Mouse (Mus musculus): ENCODE measurements around the gene Rnf126. TPM values are rescaled to one million over a fixed set of nuclear protein-coding genes. Genes with fewer than 3 reads are reported as not detected.
"Not testable (repeated sequence)": the region's sequence is repeated elsewhere in the genome, so short reads cannot be mapped to it uniquely, and the experiment has no call there.

The Rnf126 gene
- polyA plus RNA-seq, 1 experiment from 2014 or later: 74.8 TPM

DNA sequence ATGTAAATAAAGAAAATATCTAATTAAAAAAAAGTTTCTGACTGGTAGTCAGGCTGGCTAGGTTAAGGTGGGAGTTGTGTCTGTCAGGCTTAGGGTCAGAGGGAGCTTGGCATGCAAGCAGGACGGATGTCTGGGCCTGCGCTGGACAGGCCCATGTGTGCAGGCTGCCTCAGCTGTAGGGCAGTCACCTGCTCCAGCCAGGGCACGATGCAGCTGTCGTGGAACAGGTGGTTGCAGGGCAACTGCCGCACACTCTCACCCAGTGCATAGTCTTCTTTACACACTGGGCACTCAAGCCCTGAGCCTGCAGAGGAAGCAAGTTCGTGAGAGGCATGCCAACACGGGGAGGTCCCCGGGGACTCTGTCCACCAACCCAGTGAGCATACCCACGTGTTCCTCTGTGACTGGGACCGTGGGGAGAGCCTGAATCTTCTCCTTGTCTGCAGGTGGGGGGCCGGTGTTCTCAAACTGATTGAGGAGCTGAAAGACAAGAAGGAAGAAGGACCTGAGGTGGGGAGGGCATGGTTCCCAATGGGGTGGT lies 6.1 kb downstream of the Rnf126 start:
- H3K36me3 ChIP-seq (ENCODE audit: poor library complexity, severe bottlenecking): peaks cover 69% of the 10 kb centered on the region

DNA sequence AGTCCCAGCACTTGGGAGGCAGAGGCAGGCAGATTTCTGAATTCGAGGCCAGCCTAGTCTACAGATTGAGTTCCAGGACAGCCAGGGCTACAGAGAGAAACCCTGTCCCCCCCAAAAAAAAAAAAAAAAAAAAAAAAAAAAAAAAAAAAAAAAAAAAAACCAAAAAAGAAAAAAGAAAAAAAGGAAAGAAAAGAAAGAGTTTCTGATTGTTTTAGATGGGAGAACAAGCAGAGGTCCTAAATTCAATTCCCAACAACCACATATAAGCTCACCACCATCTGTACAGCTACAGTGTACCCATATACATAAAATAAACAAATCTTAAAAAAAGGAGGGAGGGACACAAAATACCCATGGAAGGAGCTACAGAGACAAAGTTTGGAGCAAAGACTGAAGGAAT lies 7.1 kb downstream of the Rnf126 start:
- not testable (repeated sequence) for ATAC-seq; H3K27ac ChIP-seq; H3K9me3 ChIP-seq (replicated peaks); H3K4me3 ChIP-seq; H3K27me3 ChIP-seq; H3K4me2 ChIP-seq; H3K9ac ChIP-seq
- 100% methylated on average over 1 of the region's 1 CpGs for WGBS
- Histone ChIP-seq H3K4me1 (peaks cover 20% of the 10 kb centered on the region), H3K36me3 (ENCODE audit: poor library complexity, severe bottlenecking) (peaks cover 70% of the 10 kb centered on the region)

More for the DNA sequence above, 6.1 kb downstream of the Rnf126 start:
- ATAC-seq: no peak
- Histone ChIP-seq H3K9ac (no peak overlapping the region), H3K4me3 (no peak overlapping the region), H3K4me1 (peaks cover 22% of the 10 kb centered on the region), H3K4me2 (no peak overlapping the region), H3K27ac (no peak overlapping the region), H3K9me3 (replicated peaks) (no peaks in the 10 kb centered on the region), H3K27me3 (no peaks in the 10 kb centered on the region)
- WGBS: 93% methylated on average over 11 of the region's 11 CpGs

DNA sequence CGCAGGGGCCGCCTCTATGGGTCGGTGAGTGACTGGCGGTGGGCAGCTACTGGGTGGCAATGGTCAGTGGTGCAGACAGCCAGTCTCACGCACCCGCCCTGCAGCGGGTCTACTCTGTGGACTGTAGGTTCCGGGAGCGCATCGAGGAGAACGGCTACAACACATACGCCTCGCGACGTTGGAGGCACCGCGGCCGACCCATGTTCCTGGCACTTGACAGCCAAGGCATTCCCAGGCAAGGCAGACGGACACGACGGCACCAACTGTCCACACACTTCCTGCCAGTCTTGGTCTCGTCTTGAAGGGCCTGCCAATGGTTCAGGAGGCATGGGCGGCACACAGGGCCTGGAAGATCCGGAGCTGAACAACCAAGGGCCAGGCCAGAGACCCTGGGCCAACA lies 10.1 kb downstream of the Rnf126 start:
- Histone ChIP-seq H3K27me3 (no peaks in the 10 kb centered on the region), H3K36me3 (ENCODE audit: poor library complexity, severe bottlenecking) (peaks cover 59% of the 10 kb centered on the region), H3K9me3 (replicated peaks) (no peaks in the 10 kb centered on the region), H3K9ac (no peak overlapping the region), H3K4me2 (no peak overlapping the region), H3K4me3 (no peak overlapping the region), H3K27ac (no peak overlapping the region), H3K4me1 (peaks cover 10% of the 10 kb centered on the region)
- 90% methylated on average over 24 of the region's 24 CpGs for WGBS
- ATAC-seq: no peak

DNA sequence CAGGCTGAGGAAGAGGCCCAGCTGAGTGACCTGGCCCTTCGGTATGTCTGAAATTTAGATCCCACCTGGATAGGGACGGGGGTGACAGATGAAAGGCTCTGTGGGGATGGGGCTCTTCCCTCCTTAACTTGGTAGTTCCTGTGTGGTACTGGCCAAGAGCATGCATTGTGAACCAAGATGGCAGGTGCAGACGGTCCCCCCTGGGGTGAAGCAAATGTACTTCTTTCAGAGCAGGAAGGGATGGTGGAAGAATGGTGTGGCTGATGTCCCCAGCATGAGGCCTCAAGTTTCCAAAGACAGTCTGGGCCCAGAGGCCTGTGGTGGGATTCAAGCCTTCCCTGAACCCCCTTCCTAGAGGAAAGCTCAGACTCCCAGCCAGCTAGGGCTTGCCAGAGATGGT lies 10.9 kb downstream of the Rnf126 start:
- H3K27me3 ChIP-seq: no peaks in the 10 kb centered on the region
- ATAC-seq: no peak
- 0 out of 2 replicates have a peak overlapping the region, but pooled peaks have one; percentile 76 for H3K4me2 ChIP-seq
- no peaks in the 10 kb centered on the region for H3K9me3 ChIP-seq (replicated peaks)
- peaks cover 51% of the 10 kb centered on the region for H3K36me3 ChIP-seq (ENCODE audit: poor library complexity, severe bottlenecking)
- WGBS: 80% methylated on average over 3 of the region's 3 CpGs
- no peak overlapping the region for H3K27ac ChIP-seq
- no peak overlapping the region for H3K9ac ChIP-seq
- no peak overlapping the region for H3K4me3 ChIP-seq
- peaks cover 10% of the 10 kb centered on the region for H3K4me1 ChIP-seq

DNA sequence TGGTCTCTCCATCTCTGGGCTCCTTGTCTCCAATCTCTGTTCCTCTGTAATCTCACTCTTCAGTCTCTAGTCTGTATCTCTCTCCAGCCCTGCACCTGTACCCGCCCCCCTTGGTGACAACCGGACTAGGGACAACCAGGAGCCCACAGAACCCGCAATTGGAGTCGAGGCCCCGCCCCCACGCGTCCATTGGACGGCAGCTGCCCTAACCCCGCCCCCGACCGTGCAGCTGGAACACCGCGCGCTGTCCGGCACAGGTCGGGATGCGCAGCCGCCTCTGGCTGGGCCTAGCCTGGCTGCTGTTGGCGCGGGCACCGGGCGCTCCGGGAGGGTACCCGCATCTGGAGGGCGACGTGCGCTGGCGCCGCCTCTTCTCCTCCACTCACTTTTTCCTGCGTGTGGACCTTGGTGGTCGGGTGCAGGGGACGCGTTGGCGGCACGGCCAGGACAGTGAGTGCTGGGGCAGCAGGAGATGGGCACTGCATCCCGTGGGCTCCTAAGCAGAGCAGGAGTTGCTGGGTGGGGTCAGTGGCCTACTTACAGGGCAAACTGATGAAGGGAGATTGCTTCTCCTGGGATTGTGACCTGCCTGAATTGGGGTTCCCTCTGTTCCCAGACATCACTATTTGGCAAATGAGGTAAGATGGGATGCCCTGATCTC lies 11.8 kb downstream of the Rnf126 start, which contains the start of gene Fgf22:
Gene Fgf22, plus strand, starts transcription at position 221 of the 661 bp plus-strand sequence.
- peaks cover 10% of the 10 kb centered on the region for H3K4me1 ChIP-seq
- H3K27me3 ChIP-seq: no peaks in the 10 kb centered on the region
- H3K4me3 ChIP-seq: peak within 1 kb of the TSS; percentile 41
- peaks cover 42% of the 10 kb centered on the region for H3K36me3 ChIP-seq (ENCODE audit: poor library complexity, severe bottlenecking)
- H3K27ac ChIP-seq: no peak within 1 kb of the TSS
- 1% methylated on average over 36 of the region's 36 CpGs for WGBS
- H3K4me2 ChIP-seq: peak within 1 kb of the TSS; percentile 76
- peak within 1 kb of the TSS; percentile 58 for H3K9ac ChIP-seq
- peak; percentile 82 for ATAC-seq
- H3K9me3 ChIP-seq (replicated peaks): no peaks in the 10 kb centered on the region

GRCm38 (mm10) chr10:79748496-79748895 lies 18.3 kb downstream of the Rnf126 start:
- peaks cover 12% of the 10 kb centered on the region for H3K4me1 ChIP-seq
- H3K36me3 ChIP-seq (ENCODE audit: poor library complexity, severe bottlenecking): peaks cover 12% of the 10 kb centered on the region
- H3K9ac ChIP-seq: no peak overlapping the region
- H3K27me3 ChIP-seq: no peaks in the 10 kb centered on the region
- H3K4me3 ChIP-seq: no peak overlapping the region
- no peaks in the 10 kb centered on the region for H3K9me3 ChIP-seq (replicated peaks)
- WGBS: 86% methylated on average over 6 of the region's 6 CpGs
- no peak overlapping the region for H3K4me2 ChIP-seq
- ATAC-seq: no peak
- no peak overlapping the region for H3K27ac ChIP-seq

- WGBS: 23% methylated on average over 6 of the region's 6 CpGs
- peaks cover 28% of the 10 kb centered on the region for H3K36me3 ChIP-seq (ENCODE audit: poor library complexity, severe bottlenecking)
- peak overlapping the region; percentile 80 for H3K4me2 ChIP-seq
- H3K9me3 ChIP-seq (replicated peaks): no peaks in the 10 kb centered on the region
- no peak overlapping the region for H3K27ac ChIP-seq
- H3K9ac ChIP-seq: peak overlapping the region; percentile 47; the same call in 1 of the 2 replicates
- no peaks in the 10 kb centered on the region for H3K27me3 ChIP-seq
- H3K4me3 ChIP-seq: peak overlapping the region; percentile 17
- H3K4me1 ChIP-seq: peaks cover 12% of the 10 kb centered on the region
- peak; percentile 78 for ATAC-seq
These were observed 20.0 kb downstream of the Rnf126 start for GRCm38 (mm10) chr10:79746774-79747151.

DNA sequence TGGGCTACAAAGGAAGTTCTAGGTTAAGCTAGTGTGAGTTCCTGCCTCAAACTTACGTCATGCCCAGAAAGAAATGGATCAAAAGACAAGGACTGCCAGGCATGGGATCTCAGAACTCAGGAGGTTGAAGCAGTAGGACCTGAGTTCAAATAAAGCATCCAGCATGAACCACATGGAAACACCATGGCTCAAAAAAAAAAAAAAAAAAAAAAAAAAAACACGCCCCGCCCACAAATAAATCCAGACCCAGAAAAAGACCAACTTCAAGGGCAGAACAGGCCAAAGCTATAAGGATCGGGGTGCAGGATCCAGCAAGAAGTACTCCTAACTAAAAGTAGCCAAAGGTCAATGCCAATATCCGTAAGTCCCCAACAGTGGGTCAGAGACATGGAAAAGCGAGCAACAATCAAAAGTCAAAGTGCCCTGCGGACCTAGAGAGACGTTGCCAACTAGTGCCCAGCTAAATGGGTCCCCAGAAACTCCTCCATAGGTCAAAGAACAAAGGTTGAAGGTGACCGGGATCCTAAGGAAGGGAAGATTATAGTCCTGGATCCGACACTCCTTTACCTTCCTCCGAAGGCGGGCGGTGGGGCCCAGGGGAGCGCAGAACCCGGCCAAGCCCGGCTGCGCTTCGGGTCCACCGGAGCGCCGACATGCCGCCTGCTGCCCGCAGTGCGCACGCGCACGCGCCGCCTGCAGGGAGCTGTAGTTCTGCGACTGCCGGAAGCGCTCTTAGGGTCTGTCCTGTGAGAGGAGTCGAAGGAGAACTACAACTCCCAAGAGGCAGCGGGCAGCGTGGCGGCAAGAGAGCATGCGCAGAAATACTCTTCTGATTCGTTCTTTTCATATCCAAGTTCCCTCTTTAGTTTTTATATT lies 20.6 kb downstream of the Rnf126 start, which contains the start of gene Polrmt:
Gene Polrmt, minus strand, starts transcription at position 684 of the 876 bp plus-strand sequence.
- H3K27ac ChIP-seq: no peak within 1 kb of the TSS
- peak within 1 kb of the TSS; percentile 80 for H3K4me2 ChIP-seq
- H3K36me3 ChIP-seq (ENCODE audit: poor library complexity, severe bottlenecking): peaks cover 34% of the 10 kb centered on the region
- H3K4me1 ChIP-seq: peaks cover 12% of the 10 kb centered on the region
- H3K4me3 ChIP-seq: peak within 1 kb of the TSS; percentile 63
- 3% methylated on average over 38 of the region's 38 CpGs for WGBS
- no peaks in the 10 kb centered on the region for H3K9me3 ChIP-seq (replicated peaks)
- peak within 1 kb of the TSS; percentile 71 for H3K9ac ChIP-seq
- no peaks in the 10 kb centered on the region for H3K27me3 ChIP-seq
- ATAC-seq: peak; percentile 98

DNA sequence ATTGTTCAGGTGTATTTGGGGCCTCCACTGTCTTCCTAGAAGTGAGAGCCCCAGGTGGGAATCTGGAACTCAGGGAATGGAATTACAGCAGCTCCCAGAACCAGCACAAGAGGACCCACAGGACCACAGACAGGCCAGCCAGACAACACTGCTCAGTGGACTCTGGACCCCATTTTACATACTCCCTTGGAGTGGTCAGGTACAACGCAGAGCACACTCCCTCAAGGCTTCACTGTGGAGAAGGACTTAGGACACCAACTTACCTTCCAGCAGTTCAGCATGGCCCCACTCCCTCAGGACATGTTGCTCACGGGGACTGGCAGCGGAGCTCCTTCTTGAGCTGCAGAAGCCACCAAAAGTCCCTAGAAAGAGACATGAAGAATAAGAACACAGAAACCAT lies 21.3 kb downstream of the Rnf126 start:
- no peak for ATAC-seq
- H3K36me3 ChIP-seq (ENCODE audit: poor library complexity, severe bottlenecking): peaks cover 41% of the 10 kb centered on the region
- no peaks in the 10 kb centered on the region for H3K27me3 ChIP-seq
- H3K4me1 ChIP-seq: peaks cover 12% of the 10 kb centered on the region
- peak overlapping the region; percentile 80 for H3K4me2 ChIP-seq
- H3K4me3 ChIP-seq: peak overlapping the region; percentile 63
- H3K27ac ChIP-seq: no peak overlapping the region
- 88% methylated on average over 3 of the region's 3 CpGs for WGBS
- H3K9ac ChIP-seq: peak overlapping the region; percentile 71
- H3K9me3 ChIP-seq (replicated peaks): peaks cover 3% of the 10 kb centered on the region; the same call in 1 of the 2 replicates

- ATAC-seq: no peak
- no peak overlapping the region for H3K4me3 ChIP-seq
- no peaks in the 10 kb centered on the region for H3K27me3 ChIP-seq
- no peak overlapping the region for H3K27ac ChIP-seq
- no peak overlapping the region for H3K9ac ChIP-seq
- WGBS: 91% methylated on average over 15 of the region's 15 CpGs
- peaks cover 57% of the 10 kb centered on the region for H3K36me3 ChIP-seq (ENCODE audit: poor library complexity, severe bottlenecking)
- peaks cover 19% of the 10 kb centered on the region for H3K9me3 ChIP-seq (replicated peaks)
- peaks cover 12% of the 10 kb centered on the region for H3K4me1 ChIP-seq
- no peak overlapping the region for H3K4me2 ChIP-seq
These were observed 22.9 kb downstream of the Rnf126 start for GRCm38 (mm10) chr10:79743650-79744365.

DNA sequence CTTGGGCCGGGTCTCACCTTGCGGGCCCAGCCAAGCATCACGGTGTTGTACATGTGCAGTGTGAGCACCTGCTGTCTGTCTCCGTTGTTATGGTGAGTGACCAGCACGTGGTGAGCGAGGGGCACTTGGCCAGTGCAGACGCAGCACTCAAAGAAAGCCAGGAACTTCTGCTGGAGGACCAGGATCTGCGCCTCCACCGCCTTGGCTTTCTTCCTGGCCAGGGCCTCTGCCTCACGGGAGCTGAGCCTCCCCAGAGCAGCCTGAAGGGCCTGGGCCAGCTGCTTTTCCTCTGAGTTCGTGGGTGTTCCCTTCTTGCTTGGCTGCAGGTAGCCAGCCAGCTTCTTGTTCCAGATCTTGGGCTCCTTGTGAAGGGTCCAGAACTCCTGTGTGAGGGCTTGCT lies 23.6 kb downstream of the Rnf126 start:
- peaks cover 64% of the 10 kb centered on the region for H3K36me3 ChIP-seq (ENCODE audit: poor library complexity, severe bottlenecking)

More for the DNA sequence above, 23.6 kb downstream of the Rnf126 start:
- Histone ChIP-seq H3K27ac (no peak overlapping the region), H3K9ac (no peak overlapping the region), H3K9me3 (replicated peaks) (peaks cover 24% of the 10 kb centered on the region), H3K4me3 (no peak overlapping the region), H3K27me3 (no peaks in the 10 kb centered on the region), H3K4me1 (peaks cover 12% of the 10 kb centered on the region), H3K4me2 (no peak overlapping the region)
- WGBS: 90% methylated on average over 11 of the region's 11 CpGs
- ATAC-seq: no peak
